Mouse (Mus musculus) c-Kit-positive CD71-positive TER-119-positive erythroid progenitor cells, embryonic 14.5 days (primary cell): ENCODE data around the gene Tomm7.
A peak's percentile ranks its signal among the peaks of the same experiment; 100 is the strongest.
"Not testable (repeated sequence)": the region's sequence is repeated elsewhere in the genome, so short reads cannot be mapped to it uniquely, and the experiment has no call there.

ENCODE experiments used
- DNase-seq: peaks from one replicate; pipeline ENCODE4 v3.0.0-alpha.2; 2013; ENCODE audit warnings: low spot score

Tomm7 gene

GRCm38 (mm10) chr5:23851160-23851555 lies 7.2 kb upstream of the Tomm7 start:
- peak; percentile 28 for DNase-seq

- DNase-seq: peak; percentile 80
Observed at GRCm38 (mm10) chr5:23850345-23851159, 6.6 kb upstream of the Tomm7 start.

- DNase-seq: no peak
Observed at GRCm38 (mm10) chr5:23845141-23845540, 1.2 kb upstream of the Tomm7 start.

GRCm38 (mm10) chr5:23844531-23844841 lies 525 bp upstream of the Tomm7 start:
- DNase-seq: no peak

- no peak for DNase-seq
Observed at GRCm38 (mm10) chr5:23838158-23838557, 5.8 kb downstream of the Tomm7 start.

GRCm38 (mm10) chr5:23835691-23836090 lies 8.3 kb downstream of the Tomm7 start:
- not testable (repeated sequence) for DNase-seq

- DNase-seq: no peak
Observed at GRCm38 (mm10) chr5:23830897-23831752, 12.8 kb downstream of the Tomm7 start.

- DNase-seq: peak; percentile 72
Observed at GRCm38 (mm10) chr5:23826321-23827004, 17.5 kb downstream of the Tomm7 start.

GRCm38 (mm10) chr5:23824171-23824733 lies 19.7 kb downstream of the Tomm7 start:
- DNase-seq: no peak

- DNase-seq: no peak
Observed at GRCm38 (mm10) chr5:23822306-23822705, 21.7 kb downstream of the Tomm7 start.

- DNase-seq: no peak
Observed at GRCm38 (mm10) chr5:23816681-23817080, 27.3 kb downstream of the Tomm7 start.

- DNase-seq: no peak
Observed at GRCm38 (mm10) chr5:23814841-23815240, 29.1 kb downstream of the Tomm7 start.

GRCm38 (mm10) chr5:23792726-23793125 lies 51.2 kb downstream of the Tomm7 start:
- DNase-seq: no peak

GRCm38 (mm10) chr5:23789078-23789612 lies 54.8 kb downstream of the Tomm7 start:
- peak; percentile 65 for DNase-seq
